Mouse (Mus musculus) midbrain, embryonic 13.5 days (tissue): ENCODE measurements around the gene Zbtb38. TPM values are rescaled to one million over a fixed set of nuclear protein-coding genes. Genes with fewer than 3 reads are reported as not detected.

Experiments used
- ATAC-seq: fragments of 200-750 bp; cut with Nextera tagmentation; 2 replicates; pipeline ENCODE4 v1.8.0; 2017; ENCODE audit warnings: mild to moderate bottlenecking, moderate TSS enrichment, moderate library complexity
- H3K27ac ChIP-seq: fragments of 300-500 bp; sonication (generic); 2 replicates; pipeline ENCODE4 v1.5.1; 2015; ENCODE audit warnings: inconsistent platforms, mild to moderate bottlenecking, moderate library complexity
- H3K27me3 ChIP-seq: fragments of 300-500 bp; sonication (generic); 2 replicates; pipeline ENCODE4 v1.6.1; 2015; ENCODE audit warnings: mild to moderate bottlenecking, inconsistent platforms
- H3K36me3 ChIP-seq: fragments of 300-500 bp; sonication (generic); 2 replicates; pipeline ENCODE4 v1.6.1; 2015; ENCODE audit warnings: mild to moderate bottlenecking, inconsistent platforms
- H3K4me1 ChIP-seq: fragments of 300-500 bp; sonication (generic); replicated peaks from 2 replicates; pipeline ENCODE4 v1.6.1; 2015; ENCODE audit warnings: inconsistent platforms
- H3K4me2 ChIP-seq: fragments of 300-500 bp; sonication (generic); replicated peaks from 2 replicates; pipeline ENCODE4 v1.6.1; 2015; ENCODE audit warnings: moderate library complexity, mild to moderate bottlenecking, inconsistent platforms
- H3K4me3 ChIP-seq: fragments of 300-500 bp; sonication (generic); replicated peaks from 2 replicates; pipeline ENCODE4 v1.5.1; 2015; ENCODE audit warnings: mild to moderate bottlenecking, inconsistent platforms
- H3K9ac ChIP-seq: fragments of 300-500 bp; sonication (generic); replicated peaks from 2 replicates; pipeline ENCODE4 v1.6.1; 2015; ENCODE audit warnings: mild to moderate bottlenecking, inconsistent platforms
- H3K9me3 ChIP-seq: fragments of 300-500 bp; sonication (generic); 2 replicates; pipeline ENCODE4 v1.6.1; 2016; ENCODE audit warnings: mild to moderate bottlenecking, inconsistent platforms
- WGBS: fragments of 180-500 bp; shearing (Covaris S2); methylation state at CpG from one replicate; pipeline ENCODE4 v1.1.7; 2015; 5-methylcytosine and 5-hydroxymethylcytosine counted together
- polyA plus RNA-seq: library from polyadenylated mRNA; unstranded; fragments of >200 nt; fragmentation: Nextera tagmentation; extraction: Ambion mirVana; gene quantifications from 2 replicates; pipeline ENCODE4 v1.2.1, GENCODE M21; 2015

Gene Zbtb38
- polyA plus RNA-seq, 1 experiment from 2014 or later: 38.0 TPM

- Histone ChIP-seq H3K27ac (no peak overlapping the region), H3K4me3 (no peak overlapping the region), H3K4me1 (0 out of 2 replicates have a peak, but pooled peaks cover 2% of the 10 kb centered on the region), H3K27me3 (no peaks in the 10 kb centered on the region), H3K9me3 (no peaks in the 10 kb centered on the region), H3K4me2 (no peak overlapping the region), H3K9ac (no peak overlapping the region), H3K36me3 (no peaks in the 10 kb centered on the region)
- WGBS: 77% methylated on average over 5 of the region's 5 CpGs
- ATAC-seq: no peak
Observed at GRCm38 (mm10) chr9:96783258-96783657, 30.6 kb upstream of the Zbtb38 start.

GRCm38 (mm10) chr9:96782062-96782461 lies 29.4 kb upstream of the Zbtb38 start:
- H3K9me3 ChIP-seq: no peaks in the 10 kb centered on the region
- H3K9ac ChIP-seq: no peak overlapping the region
- no peak for ATAC-seq
- no peak overlapping the region for H3K27ac ChIP-seq
- H3K4me2 ChIP-seq: no peak overlapping the region
- H3K4me1 ChIP-seq: no peaks in the 10 kb centered on the region
- H3K27me3 ChIP-seq: no peaks in the 10 kb centered on the region
- WGBS: 86% methylated on average over 8 of the region's 8 CpGs
- no peaks in the 10 kb centered on the region for H3K36me3 ChIP-seq
- H3K4me3 ChIP-seq: no peak overlapping the region

GRCm38 (mm10) chr9:96773146-96773545 lies 20.5 kb upstream of the Zbtb38 start:
- H3K4me1 ChIP-seq: peaks cover 14% of the 10 kb centered on the region
- H3K27me3 ChIP-seq: no peaks in the 10 kb centered on the region
- 0 out of 2 replicates have a peak, but pooled peaks have one; percentile 43 for ATAC-seq
- no peak overlapping the region for H3K4me3 ChIP-seq
- no peaks in the 10 kb centered on the region for H3K36me3 ChIP-seq
- no peak overlapping the region for H3K4me2 ChIP-seq
- WGBS: 11% methylated on average over 6 of the region's 6 CpGs
- H3K9ac ChIP-seq: no peak overlapping the region
- H3K9me3 ChIP-seq: no peaks in the 10 kb centered on the region
- H3K27ac ChIP-seq: no peak overlapping the region

GRCm38 (mm10) chr9:96770443-96770842 lies 17.8 kb upstream of the Zbtb38 start:
- Histone ChIP-seq H3K27me3 (no peaks in the 10 kb centered on the region), H3K27ac (no peak overlapping the region), H3K36me3 (no peaks in the 10 kb centered on the region), H3K4me3 (no peak overlapping the region), H3K9me3 (no peaks in the 10 kb centered on the region), H3K4me2 (no peak overlapping the region), H3K4me1 (peaks cover 14% of the 10 kb centered on the region), H3K9ac (no peak overlapping the region)
- 80% methylated on average over 3 of the region's 3 CpGs for WGBS
- no peak for ATAC-seq

- Histone ChIP-seq H3K27me3 (no peaks in the 10 kb centered on the region), H3K36me3 (no peaks in the 10 kb centered on the region), H3K27ac (no peak overlapping the region), H3K9me3 (no peaks in the 10 kb centered on the region), H3K4me3 (no peak overlapping the region), H3K4me2 (no peak overlapping the region), H3K9ac (no peak overlapping the region), H3K4me1 (peaks cover 14% of the 10 kb centered on the region)
- 91% methylated on average over 9 of the region's 9 CpGs for WGBS
- ATAC-seq: no peak
Observed at GRCm38 (mm10) chr9:96769651-96770050, 17.0 kb upstream of the Zbtb38 start.

- Histone ChIP-seq H3K4me1 (peaks cover 11% of the 10 kb centered on the region), H3K9me3 (no peaks in the 10 kb centered on the region), H3K9ac (no peak overlapping the region), H3K36me3 (no peaks in the 10 kb centered on the region), H3K27me3 (no peaks in the 10 kb centered on the region), H3K4me2 (no peak overlapping the region), H3K4me3 (no peak overlapping the region), H3K27ac (no peak overlapping the region)
- ATAC-seq: no peak
Observed at GRCm38 (mm10) chr9:96767874-96768273, 15.2 kb upstream of the Zbtb38 start.

- Histone ChIP-seq H3K27ac (no peak overlapping the region), H3K9ac (no peak overlapping the region), H3K36me3 (no peaks in the 10 kb centered on the region), H3K4me2 (no peak overlapping the region), H3K4me1 (no peaks in the 10 kb centered on the region), H3K9me3 (no peaks in the 10 kb centered on the region), H3K27me3 (no peaks in the 10 kb centered on the region), H3K4me3 (no peak overlapping the region)
- no peak for ATAC-seq
Observed at GRCm38 (mm10) chr9:96766078-96766477, 13.4 kb upstream of the Zbtb38 start.

- Histone ChIP-seq H3K9ac (no peak overlapping the region), H3K36me3 (no peaks in the 10 kb centered on the region), H3K27ac (no peak overlapping the region), H3K9me3 (no peaks in the 10 kb centered on the region), H3K4me3 (no peak overlapping the region), H3K4me1 (no peaks in the 10 kb centered on the region), H3K4me2 (no peak overlapping the region), H3K27me3 (no peaks in the 10 kb centered on the region)
- 79% methylated on average over 5 of the region's 5 CpGs for WGBS
- ATAC-seq: no peak
Observed at GRCm38 (mm10) chr9:96765410-96765809, 12.8 kb upstream of the Zbtb38 start.

GRCm38 (mm10) chr9:96763847-96764631 lies 11.4 kb upstream of the Zbtb38 start:
- no peak for ATAC-seq
- Histone ChIP-seq H3K27ac (no peak overlapping the region), H3K9ac (no peak overlapping the region), H3K27me3 (no peaks in the 10 kb centered on the region), H3K36me3 (no peaks in the 10 kb centered on the region), H3K9me3 (no peaks in the 10 kb centered on the region), H3K4me1 (no peaks in the 10 kb centered on the region), H3K4me3 (no peak overlapping the region), H3K4me2 (no peak overlapping the region)
- WGBS: 87% methylated on average over 9 of the region's 9 CpGs

- no peak overlapping the region for H3K4me2 ChIP-seq
- ATAC-seq: no peak
- 0 out of 2 replicates have a peak, but pooled peaks cover 4% of the 10 kb centered on the region for H3K4me1 ChIP-seq
- 94% methylated on average over 3 of the region's 3 CpGs for WGBS
- H3K4me3 ChIP-seq: no peak overlapping the region
- H3K9ac ChIP-seq: no peak overlapping the region
- no peaks in the 10 kb centered on the region for H3K9me3 ChIP-seq
- H3K27ac ChIP-seq: no peak overlapping the region
- H3K36me3 ChIP-seq: no peaks in the 10 kb centered on the region
- no peaks in the 10 kb centered on the region for H3K27me3 ChIP-seq
Observed at GRCm38 (mm10) chr9:96763025-96763424, 10.4 kb upstream of the Zbtb38 start.

- peak; percentile 97 for ATAC-seq
- H3K27ac ChIP-seq: peak overlapping the region; percentile 68
- 0 out of 2 replicates have a peak, but pooled peaks cover 4% of the 10 kb centered on the region for H3K4me1 ChIP-seq
- WGBS: 15% methylated on average over 22 of the region's 22 CpGs
- peak overlapping the region; percentile 50 for H3K4me2 ChIP-seq
- H3K9ac ChIP-seq: no peak overlapping the region; the same call in 1 of the 2 replicates
- H3K36me3 ChIP-seq: no peaks in the 10 kb centered on the region
- H3K9me3 ChIP-seq: no peaks in the 10 kb centered on the region
- peak overlapping the region; percentile 29 for H3K4me3 ChIP-seq
- H3K27me3 ChIP-seq: no peaks in the 10 kb centered on the region
Observed at GRCm38 (mm10) chr9:96758749-96759597, 6.3 kb upstream of the Zbtb38 start.

- WGBS: 94% methylated on average over 9 of the region's 9 CpGs
- H3K4me2 ChIP-seq: no peak overlapping the region
- H3K4me3 ChIP-seq: no peak overlapping the region
- no peaks in the 10 kb centered on the region for H3K9me3 ChIP-seq
- peaks cover 10% of the 10 kb centered on the region for H3K4me1 ChIP-seq
- no peak for ATAC-seq
- no peak overlapping the region for H3K9ac ChIP-seq
- no peaks in the 10 kb centered on the region for H3K36me3 ChIP-seq
- no peak overlapping the region for H3K27ac ChIP-seq
- H3K27me3 ChIP-seq: no peaks in the 10 kb centered on the region
Observed at GRCm38 (mm10) chr9:96756638-96757435, 4.2 kb upstream of the Zbtb38 start.
